Mouse (Mus musculus) ES-Bruce4 (cell line): ENCODE data around the gene Pms2.

Experiments
- CTCF ChIP-seq: IDR thresholded peaks from one replicate; pipeline ENCODE4 v1.8.1; 2011; ENCODE audit warnings: low read depth, low read length
- EP300 ChIP-seq: IDR thresholded peaks from 2 replicates; pipeline ENCODE4 v1.6.1; 2011; ENCODE audit warnings: low read depth, low read length; ENCODE audit not compliant: insufficient read depth
- POLR2A ChIP-seq: IDR thresholded peaks from one replicate; pipeline ENCODE4 v1.8.1; 2011; ENCODE audit warnings: low read length; ENCODE audit not compliant: insufficient read depth

DNA sequence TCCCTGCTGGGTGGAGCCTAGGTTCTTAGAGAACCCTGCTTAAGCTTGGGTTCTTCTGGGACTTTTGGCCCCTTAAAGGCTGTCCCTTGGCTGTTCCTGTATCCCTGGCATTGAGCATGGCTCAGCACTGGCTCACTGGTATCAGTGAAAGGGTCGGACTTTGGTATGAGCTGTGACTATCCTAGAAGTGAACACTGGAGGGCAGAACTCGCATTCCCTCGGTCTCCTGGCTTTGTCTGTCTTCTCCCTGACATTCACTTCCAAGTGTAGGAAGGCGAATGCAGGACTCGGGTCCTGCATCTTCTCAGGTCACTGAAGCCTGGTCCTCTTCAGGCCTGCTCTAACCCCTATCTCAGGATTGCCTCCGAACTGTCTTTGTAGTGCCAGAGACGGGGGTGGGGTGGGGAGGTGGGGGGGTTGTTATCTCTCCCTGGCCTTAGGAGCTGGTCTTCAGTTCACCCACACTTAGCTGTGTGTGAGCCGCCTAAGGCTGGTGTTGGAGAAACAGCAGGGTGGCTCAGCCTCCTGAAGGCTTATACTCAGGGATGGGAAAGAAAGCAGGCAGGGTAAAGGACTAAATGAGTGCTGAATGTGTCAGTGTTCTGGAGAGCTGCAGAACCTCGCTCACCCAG is 17.4 kb upstream of the Pms2 start:
- TF ChIP-seq POLR2A (no peak), CTCF (peak; percentile 15), EP300 (no peak)
